Mouse (Mus musculus) neutrophil, adult 83 days (primary cell): Measurements from ENCODE around the gene Gm20854. TPM values are rescaled to one million over a fixed set of nuclear protein-coding genes. Genes with fewer than 3 reads are reported as not detected.

Experiments
- total RNA-seq, 2 experiments: library from RNA; stranded (reverse); gene quantifications; one replicate each; pipeline ENCODE4 v1.2.4; 2023

Gene Gm20854
- not detected for total RNA-seq

GRCm38 (mm10) chrY:85530808-85531207 is at the start of gene Gm20854:
TSS of gene Gm20854 (minus strand) at chrY:85530908.

